Mouse (Mus musculus) cerebellum, adult 2 months (tissue): ENCODE measurements around the gene Sema4b. TPM values are rescaled to one million over a fixed set of nuclear protein-coding genes. Genes with fewer than 3 reads are reported as not detected.

Experiments
- DNase-seq, 2 experiments: peaks; one replicate each; pipeline ENCODE4 v3.0.0; 2021
- H3K27ac ChIP-seq: fragments of 200-500 bp; 2 replicates; pipeline ENCODE4 v1.5.1; 2012; ENCODE audit warnings: low read length, control low read depth, inconsistent platforms; ENCODE audit not compliant: insufficient read depth
- H3K27me3 ChIP-seq: fragments of 200-500 bp; 2 replicates; pipeline ENCODE4 v1.6.1; 2012; ENCODE audit warnings: inconsistent platforms, mild to moderate bottlenecking, low read length, moderate library complexity; ENCODE audit not compliant: control insufficient read depth, insufficient read depth
- H3K4me1 ChIP-seq: fragments of 200-500 bp; 2 replicates; pipeline ENCODE4 v1.6.1; 2011; ENCODE audit warnings: low read length; ENCODE audit not compliant: control insufficient read depth, insufficient read depth
- H3K4me3 ChIP-seq: fragments of 200-500 bp; replicated peaks from 2 replicates; pipeline ENCODE3; 2011; ENCODE audit warnings: mild to moderate bottlenecking, low read depth, low read length, control low read depth; ENCODE audit not compliant: insufficient read depth
- CTCF ChIP-seq: fragments of 200-500 bp; IDR thresholded peaks from 2 replicates; pipeline ENCODE4 v1.5.1; 2011; ENCODE audit warnings: low read depth, mild to moderate bottlenecking, control low read depth, low read length, moderate library complexity, borderline replicate concordance; ENCODE audit not compliant: insufficient read depth
- POLR2A ChIP-seq: fragments of 200-500 bp; IDR thresholded peaks from 2 replicates; pipeline ENCODE4 v1.6.1; 2011; ENCODE audit warnings: low read length, control low read depth, borderline replicate concordance; ENCODE audit not compliant: insufficient read depth
- WGBS: fragments of 180-500 bp; shearing (Covaris S2); methylation state at CpG from one replicate; pipeline ENCODE4 v1.1.7; 2018; 5-methylcytosine and 5-hydroxymethylcytosine counted together
- polyA plus RNA-seq: library from polyadenylated mRNA; depleted of rRNA; stranded (reverse); fragments of >200 nt; gene quantifications from 2 replicates; pipeline ENCODE4 v1.2.3, GENCODE M21; 2012

The Sema4b gene
- polyA plus RNA-seq, 1 experiment: 10.7 TPM

DNA sequence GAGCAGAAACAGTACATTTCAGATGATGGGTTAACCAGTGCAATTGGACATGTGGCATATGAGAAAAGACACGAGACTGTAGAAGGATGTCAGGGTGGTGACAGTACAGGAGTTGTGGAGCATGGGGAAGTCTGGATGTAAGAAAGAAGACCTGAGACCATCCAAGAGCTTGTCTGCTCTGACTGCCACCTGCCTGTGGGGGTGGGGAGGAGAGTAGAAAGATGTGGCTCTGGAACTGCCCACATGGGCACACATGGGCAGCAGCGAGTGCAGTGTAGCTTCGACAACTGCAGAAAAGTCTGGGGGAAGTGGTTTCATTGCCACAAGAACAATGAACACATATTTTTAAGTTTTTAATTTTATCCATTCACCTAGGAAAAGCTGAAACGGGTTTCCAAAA, 10.7 kb downstream of the Sema4b start:
- peak in 1 of 2 experiments; percentile 9 for DNase-seq
- no peak overlapping the region for H3K27ac ChIP-seq
- H3K4me3 ChIP-seq: no peak overlapping the region
- H3K27me3 ChIP-seq: no peaks in the 10 kb centered on the region
- H3K4me1 ChIP-seq: peaks cover 3% of the 10 kb centered on the region; the same call in 1 of the 2 replicates
- TF ChIP-seq CTCF (no peak), POLR2A (no peak)
- 39% methylated on average over 4 of the region's 4 CpGs for WGBS

- TF ChIP-seq CTCF: no peak
- peak; percentile 42 for TF ChIP-seq POLR2A
- H3K27me3 ChIP-seq: no peaks in the 10 kb centered on the region
- H3K27ac ChIP-seq: peak overlapping the region; percentile 63
- peak overlapping the region; percentile 82 for H3K4me3 ChIP-seq
- WGBS: under 1% methylated on average over 74 of the region's 74 CpGs
- peaks cover 3% of the 10 kb centered on the region; the same call in 1 of the 2 replicates for H3K4me1 ChIP-seq
- peak; percentile 79 to 80 for DNase-seq
These were observed 11.5 kb downstream of the Sema4b start for GRCm38 (mm10) chr7:80197941-80198778.

- Histone ChIP-seq H3K27me3 (no peaks in the 10 kb centered on the region), H3K4me1 (peaks cover 3% of the 10 kb centered on the region; the same call in 1 of the 2 replicates), H3K4me3 (peak overlapping the region; percentile 82), H3K27ac (peak overlapping the region; percentile 63)
- TF ChIP-seq CTCF (no peak), POLR2A (no peak)
- DNase-seq: no peak
- WGBS: 2% methylated on average over 11 of the region's 11 CpGs
These were observed 12.2 kb downstream of the Sema4b start for GRCm38 (mm10) chr7:80198863-80199262.

GRCm38 (mm10) chr7:80199286-80199685, 12.6 kb downstream of the Sema4b start:
- Histone ChIP-seq H3K27ac (no peak overlapping the region), H3K4me3 (peak overlapping the region; percentile 82), H3K4me1 (peaks cover 3% of the 10 kb centered on the region; the same call in 1 of the 2 replicates), H3K27me3 (no peaks in the 10 kb centered on the region)
- 49% methylated on average over 6 of the region's 6 CpGs for WGBS
- DNase-seq: no peak
- TF ChIP-seq POLR2A (no peak), CTCF (no peak)

GRCm38 (mm10) chr7:80199851-80200587, 13.4 kb downstream of the Sema4b start:
- H3K4me1 ChIP-seq: peaks cover 3% of the 10 kb centered on the region; the same call in 1 of the 2 replicates
- 86% methylated on average over 11 of the region's 11 CpGs for WGBS
- TF ChIP-seq POLR2A (no peak), CTCF (no peak)
- H3K4me3 ChIP-seq: no peak overlapping the region
- no peak for DNase-seq
- H3K27ac ChIP-seq: no peak overlapping the region
- no peaks in the 10 kb centered on the region for H3K27me3 ChIP-seq

DNA sequence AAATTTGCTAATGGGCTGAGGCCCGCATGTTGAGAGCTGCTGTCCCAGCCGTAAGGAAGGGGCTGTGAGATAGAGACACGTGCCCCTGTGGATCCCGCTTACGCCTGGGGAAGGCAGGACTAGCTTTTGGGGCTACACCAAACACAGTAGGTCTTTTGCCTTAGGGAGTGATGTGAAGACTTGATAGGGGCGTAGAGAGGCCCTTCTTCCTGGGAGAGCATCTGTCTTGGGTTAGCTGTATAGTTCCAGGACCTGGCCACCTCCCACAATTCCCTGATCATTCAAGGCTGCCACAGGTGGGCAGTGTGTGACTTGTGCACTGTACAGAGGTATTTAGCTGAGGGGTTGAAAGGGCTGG, 13.9 kb downstream of the Sema4b start:
- Histone ChIP-seq H3K4me1 (peaks cover 3% of the 10 kb centered on the region; the same call in 1 of the 2 replicates), H3K27me3 (no peaks in the 10 kb centered on the region), H3K4me3 (no peak overlapping the region), H3K27ac (no peak overlapping the region)
- no peak for TF ChIP-seq POLR2A
- no peak for TF ChIP-seq CTCF
- no peak for DNase-seq
- WGBS: 84% methylated on average over 6 of the region's 6 CpGs

GRCm38 (mm10) chr7:80200963-80201539, 14.4 kb downstream of the Sema4b start:
- 83% methylated on average over 5 of the region's 5 CpGs for WGBS
- Histone ChIP-seq H3K4me3 (no peak overlapping the region), H3K27me3 (no peaks in the 10 kb centered on the region), H3K27ac (no peak overlapping the region), H3K4me1 (peaks cover 3% of the 10 kb centered on the region; the same call in 1 of the 2 replicates)
- TF ChIP-seq CTCF (no peak), POLR2A (no peak)
- DNase-seq: peak in 1 of 2 experiments; percentile 7
